Mouse (Mus musculus) gonadal fat pad, adult 2 months (tissue): ENCODE results near the gene Amn. TPM values are rescaled to one million over a fixed set of nuclear protein-coding genes. Genes with fewer than 3 reads are reported as not detected.

Experiments
- DNase-seq: peaks from one replicate; pipeline ENCODE4 v3.0.0-alpha.2; 2012; ENCODE audit warnings: low read depth
- polyA plus RNA-seq: library from polyadenylated mRNA; depleted of rRNA; stranded (reverse); fragments of >200 nt; gene quantifications from 2 replicates; pipeline ENCODE4 v1.2.3, GENCODE M21; 2012

Amn gene
- polyA plus RNA-seq, 1 experiment, result 0.38 TPM

DNA sequence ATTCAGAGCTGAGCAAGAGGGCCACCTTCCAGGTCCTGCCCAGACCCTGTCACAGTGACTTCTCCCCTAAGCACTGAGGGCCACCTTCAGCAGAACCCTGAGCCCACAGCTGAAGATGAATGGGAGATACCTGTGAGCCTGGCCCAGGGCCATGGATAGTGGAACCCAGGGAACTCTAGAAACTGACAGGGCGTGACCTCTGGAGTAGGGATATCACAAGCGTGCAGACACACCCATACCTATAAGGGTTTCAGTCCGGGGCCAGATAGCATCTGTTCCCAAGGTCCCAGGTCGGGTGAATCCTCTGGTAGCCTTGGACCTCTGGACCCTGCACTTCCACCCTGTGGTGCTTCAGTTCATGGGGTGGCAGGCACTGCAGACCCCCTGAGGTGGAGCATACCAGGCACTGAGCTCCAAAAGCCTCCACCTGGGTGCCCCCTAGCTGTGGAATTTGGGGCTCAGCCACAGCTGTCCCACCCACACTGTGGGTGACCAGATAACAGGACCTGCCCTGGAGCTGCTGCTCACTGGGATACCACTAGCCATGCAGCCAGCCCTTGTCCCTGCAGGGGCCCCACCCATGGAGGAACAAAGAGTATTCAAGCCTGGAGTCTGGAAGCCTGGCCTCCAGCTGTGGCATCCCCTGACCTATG is 3.1 kb upstream of the Amn start:
- DNase-seq, result no peak

DNA sequence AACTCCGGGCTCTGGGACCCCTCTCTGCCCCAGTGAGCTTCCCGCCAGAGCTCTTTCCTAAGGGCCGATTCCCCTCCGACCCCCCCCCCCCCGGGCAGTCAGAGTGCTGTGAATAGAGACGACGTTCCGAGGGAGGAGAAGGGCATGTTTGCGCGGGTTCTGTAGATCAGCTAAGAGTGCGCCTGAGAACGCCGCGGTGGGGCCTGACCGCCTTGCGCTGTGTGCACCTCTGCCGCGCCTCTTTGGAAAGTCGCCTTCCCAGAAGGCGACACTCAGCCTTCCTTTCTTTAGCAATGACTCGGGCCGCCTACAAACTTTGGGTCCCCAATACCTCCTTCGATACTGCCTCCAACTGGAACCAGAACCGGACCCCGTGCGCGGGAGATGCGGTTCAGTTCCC is 511 bp downstream of the Amn start:
- DNase-seq, result no peak

DNA sequence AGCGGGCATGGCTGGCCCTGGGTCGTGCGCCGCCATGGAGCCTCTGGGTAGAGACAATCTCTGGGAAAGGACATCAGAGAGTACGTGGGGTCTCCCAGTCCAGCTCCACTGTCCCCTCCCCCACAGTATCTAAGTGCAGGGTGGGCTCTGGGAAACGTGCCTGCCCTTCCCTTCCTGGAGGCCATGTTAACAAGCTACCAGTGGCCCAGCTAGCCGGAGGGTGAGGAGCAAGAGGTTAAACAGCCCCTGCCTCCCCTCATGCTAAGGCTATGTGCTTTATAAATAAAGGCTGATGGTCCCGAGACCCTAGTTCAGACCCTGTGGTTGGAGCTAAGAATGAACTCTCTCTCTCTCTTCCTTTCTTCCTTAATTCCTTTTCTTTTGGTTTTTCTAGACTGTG is 1.1 kb downstream of the Amn start:
- no peak for DNase-seq

DNA sequence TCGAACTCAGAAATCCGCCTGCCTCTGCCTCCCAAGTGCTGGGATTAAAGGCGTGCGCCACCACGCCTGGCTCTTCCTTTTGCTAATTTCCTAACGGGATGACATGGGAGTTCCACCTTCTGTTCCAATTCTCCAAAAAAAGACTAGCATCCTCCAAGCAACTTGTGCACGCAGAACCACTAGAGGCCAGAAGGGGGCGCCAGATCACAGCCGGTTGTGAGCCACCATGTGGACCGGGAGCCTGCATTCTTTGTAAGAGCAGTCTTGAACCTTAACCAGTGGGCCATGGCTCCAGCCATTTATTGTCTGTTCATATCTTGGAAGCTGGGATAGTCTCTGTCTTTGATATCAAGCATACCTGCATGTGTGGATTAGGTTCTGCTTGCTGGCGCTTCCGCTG is 1.5 kb downstream of the Amn start:
- DNase-seq, result no peak

DNA sequence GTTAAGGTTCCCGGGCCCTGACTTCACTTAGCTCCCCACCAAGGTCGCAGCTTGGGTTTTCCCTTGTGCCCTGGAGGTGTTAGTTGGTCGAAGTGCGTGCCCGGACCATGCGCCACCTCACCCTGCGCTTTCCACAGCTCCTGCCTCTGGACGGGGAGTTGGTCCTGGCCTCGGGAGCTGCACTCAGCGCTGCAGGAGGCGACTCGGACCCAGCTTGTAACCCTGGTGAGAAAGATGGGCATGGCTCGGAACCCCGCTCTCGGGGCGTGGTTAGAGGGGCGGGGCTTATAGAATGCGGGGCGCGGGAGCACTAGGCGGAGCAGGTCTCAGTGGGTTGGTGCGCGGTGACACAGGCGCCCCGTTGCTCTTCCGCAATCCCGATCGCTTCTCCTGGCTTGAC is 3.1 kb downstream of the Amn start:
- DNase-seq, result no peak

DNA sequence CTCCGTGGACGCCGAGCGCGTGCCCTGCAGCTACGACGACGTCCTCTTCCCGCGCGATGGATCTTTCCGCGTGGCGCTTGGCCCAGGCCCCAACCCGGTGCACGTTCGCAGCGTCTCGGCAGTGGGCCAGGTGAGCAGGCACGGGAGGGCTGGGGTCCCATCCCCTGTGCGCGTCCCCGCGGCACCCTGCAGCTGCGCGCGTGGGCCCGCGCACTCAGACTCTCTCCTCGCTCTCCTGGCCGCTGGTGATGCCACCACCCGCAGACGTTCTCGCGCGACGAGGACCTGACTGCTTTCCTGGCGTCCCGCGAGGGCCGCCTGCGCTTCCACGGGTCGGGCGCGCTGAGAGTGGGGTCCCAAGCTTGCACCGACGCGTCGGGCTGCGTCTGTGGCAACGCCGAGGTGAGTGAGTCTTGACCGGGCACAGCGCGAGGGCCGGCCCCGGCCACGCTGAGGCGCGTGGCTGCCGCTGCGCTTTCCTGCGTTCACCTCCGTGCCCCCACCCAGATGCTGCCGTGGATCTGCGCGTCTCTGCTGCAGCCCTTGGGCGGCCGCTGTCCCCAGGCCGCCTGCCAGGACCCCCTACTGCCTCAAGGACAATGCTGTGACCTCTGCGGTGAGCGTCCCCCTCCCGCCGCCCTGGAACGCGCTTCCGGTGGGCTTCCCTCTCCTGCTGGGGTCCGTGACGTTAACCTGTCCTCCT is 3.7 kb downstream of the Amn start:
- DNase-seq, result no peak

DNA sequence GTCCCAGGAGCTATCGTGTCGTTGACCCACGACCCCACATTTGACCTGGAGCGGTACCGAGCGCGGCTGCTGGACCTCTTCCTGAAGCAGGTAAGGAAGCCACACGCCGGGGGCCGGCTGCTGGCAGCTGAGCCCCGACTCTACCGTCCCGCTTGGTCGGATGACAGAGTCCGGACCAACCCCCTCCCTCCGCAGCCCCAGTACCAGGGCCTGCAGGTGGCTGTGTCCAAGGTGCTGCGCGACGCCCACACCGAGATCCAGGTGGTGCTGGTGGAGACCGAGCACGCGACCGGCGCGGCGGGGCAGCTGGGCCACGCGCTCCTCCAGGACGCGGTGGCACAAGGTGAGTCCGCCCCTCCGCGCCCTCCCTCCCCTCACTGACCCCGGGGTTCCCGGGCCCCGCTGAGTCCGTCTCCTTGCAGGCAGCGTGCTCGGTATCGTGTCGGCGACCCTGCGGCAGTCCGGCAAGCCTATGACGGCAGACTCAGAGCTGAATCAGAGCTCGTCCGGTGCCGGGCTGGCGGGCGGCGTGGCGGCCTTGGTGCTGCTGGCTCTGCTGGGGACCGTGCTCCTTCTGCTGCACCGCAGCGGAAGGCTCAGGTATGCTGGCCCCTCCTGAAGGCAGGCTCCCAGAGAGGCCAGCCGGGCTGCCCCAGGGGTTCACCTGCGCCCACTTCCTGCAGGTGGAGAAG is 4.4 kb downstream of the Amn start:
- DNase-seq, result no peak

DNA sequence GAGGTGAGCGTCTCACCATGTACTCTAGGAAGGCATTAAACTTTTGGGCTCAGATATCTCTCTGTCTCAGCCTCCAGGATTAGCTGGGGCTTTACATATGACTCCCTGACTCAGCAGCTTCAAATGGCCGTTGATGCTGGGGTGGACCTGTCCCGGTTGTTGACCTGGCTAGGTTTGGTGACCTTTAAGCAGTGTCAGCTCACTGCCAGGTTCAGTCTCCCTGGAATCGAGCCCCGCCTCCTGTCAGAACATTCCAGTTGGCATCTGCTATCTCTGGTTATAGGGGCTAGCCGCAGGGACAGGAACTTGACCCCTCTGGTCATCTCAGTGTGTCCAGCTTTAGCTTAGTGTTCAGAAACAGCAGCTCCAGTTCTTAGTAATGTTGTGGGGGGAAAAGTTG is 5.5 kb downstream of the Amn start:
- DNase-seq, result no peak

DNA sequence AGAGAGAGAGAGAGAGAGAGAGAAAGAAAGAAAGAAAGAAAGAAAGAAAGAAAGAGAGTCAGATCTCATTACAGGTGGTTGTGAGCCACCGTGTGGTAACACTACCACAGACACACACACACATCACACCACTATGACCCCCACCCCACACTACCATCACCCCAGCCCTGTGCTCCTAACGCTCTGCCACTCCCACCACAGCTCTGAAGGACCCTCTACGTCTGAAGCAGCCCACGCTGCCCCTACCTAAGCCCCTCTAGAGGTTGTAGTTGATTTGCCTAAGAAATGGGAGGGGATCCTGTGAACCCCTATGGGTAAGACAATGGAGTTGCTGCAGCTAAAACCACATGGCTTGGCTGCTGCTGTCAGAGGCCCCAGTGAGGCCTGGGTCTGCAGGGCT is 12.7 kb downstream of the Amn start:
- DNase-seq, result no peak

DNA sequence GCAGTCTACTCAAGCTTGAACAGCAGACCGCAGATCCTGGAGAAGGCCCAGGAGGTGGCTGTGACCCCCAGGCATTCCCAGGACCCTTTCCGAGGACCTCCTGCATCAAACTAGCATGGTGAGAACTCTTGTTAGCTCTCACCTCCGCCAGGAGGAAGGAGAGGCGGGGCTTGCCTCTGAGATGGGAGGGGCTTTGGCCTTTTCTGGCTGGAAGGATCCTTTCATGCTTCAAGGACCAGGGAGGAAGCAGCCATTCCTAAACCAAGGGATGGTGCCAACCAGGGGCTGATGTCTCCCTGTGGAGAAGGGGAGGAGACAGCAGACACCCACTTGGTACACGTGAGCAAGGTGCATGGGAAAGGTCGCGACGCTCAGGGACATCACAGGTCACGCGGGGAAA is 13.6 kb downstream of the Amn start:
- DNase-seq, result no peak

DNA sequence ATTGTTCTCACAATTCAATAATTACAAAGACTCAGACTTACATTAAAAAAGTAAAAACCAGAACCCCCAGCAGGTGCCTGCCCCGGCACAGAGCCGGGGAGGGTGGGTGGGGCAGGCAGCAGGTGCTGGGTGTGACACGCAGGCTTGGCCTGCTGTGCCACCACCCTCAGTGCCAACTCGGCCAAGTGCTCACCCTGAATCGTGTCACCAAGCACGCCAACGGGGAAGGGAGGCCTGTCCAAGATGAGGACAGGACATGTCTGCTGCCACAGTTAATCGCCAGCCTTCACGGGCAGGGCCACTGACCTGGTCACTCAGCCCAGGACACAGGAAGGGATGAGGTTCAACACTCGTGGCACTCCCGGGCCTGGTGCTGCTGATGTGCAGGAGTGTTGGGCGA is 22.1 kb downstream of the Amn start:
- no peak for DNase-seq

DNA sequence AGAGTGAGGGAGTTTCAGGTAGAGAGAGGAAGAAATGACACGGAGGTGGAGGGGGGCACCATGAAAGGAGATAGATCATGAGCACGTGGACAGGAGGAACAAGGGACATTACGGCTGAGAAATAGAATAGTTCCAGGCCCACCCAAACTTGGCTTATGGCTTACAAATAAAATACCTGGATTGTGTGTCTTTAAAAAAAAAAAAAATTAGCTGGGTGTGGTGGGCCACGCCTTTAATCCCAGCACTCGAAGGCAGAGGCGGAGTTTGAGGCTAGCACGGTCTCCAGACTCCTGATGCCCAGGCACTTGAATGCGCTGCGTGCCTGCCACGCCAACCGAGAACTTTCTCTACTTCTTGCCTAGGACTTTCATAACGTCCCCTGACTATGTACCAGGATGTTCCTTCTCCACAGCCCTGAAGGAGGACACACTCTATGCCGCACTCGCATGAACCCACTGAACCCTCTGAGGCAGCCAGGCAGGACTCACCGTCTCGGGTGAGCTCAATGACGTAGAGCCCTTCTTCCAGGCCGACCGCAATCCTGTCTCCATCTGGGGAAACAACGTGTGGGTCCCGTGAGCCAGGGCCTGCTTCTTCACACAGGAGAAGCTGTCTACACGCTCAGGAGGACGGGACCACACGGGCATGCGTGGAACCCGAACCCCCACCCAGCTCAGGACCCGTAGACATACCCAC is 30.6 kb downstream of the Amn start:
- DNase-seq, result no peak

DNA sequence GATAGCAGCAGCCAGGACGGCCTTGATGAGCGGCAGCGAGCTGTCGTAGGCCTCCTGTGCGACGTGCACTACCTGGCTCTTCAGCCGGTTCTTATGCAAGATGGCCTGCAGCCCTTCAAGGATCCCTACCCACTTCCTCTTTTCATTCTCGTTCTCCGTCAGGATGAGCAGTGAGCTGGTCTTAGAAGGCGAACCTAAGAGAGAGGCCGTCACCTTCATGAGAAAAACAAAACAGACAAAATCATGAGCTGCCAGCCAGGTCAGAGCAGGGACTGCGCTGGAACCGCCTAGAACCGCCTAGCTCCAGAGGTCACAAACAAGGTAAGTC is 31.1 kb downstream of the Amn start:
- DNase-seq, result no peak

DNA sequence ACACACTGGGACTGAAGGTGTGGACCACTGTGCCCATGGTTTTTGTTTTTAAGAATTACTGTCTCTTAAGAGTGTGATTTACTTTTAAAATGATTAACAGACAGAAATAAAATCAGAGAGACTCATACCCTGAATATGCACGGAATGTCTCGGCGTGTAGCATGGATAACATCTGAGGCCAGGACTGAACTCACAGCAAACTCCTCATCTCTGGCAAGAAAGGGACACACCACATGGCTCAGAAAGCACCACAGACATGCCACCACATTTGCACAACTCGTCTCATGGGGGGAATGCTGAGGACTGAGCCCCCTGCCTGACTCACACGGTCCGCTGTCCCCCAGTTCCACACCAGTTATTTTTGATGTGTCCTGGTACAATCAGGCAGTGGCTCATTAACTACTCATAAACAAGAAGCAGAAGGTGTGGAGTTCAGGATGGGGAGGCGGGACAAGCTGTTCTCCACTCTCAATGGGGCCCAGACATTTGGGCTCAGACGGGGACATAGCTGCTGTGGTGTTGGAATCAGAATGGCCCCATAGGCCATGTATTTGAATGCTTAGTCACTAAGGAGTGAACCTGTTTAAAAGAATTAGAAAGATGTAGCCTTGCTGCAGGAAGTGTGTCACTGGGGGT is 32.9 kb downstream of the Amn start:
- DNase-seq, result no peak

DNA sequence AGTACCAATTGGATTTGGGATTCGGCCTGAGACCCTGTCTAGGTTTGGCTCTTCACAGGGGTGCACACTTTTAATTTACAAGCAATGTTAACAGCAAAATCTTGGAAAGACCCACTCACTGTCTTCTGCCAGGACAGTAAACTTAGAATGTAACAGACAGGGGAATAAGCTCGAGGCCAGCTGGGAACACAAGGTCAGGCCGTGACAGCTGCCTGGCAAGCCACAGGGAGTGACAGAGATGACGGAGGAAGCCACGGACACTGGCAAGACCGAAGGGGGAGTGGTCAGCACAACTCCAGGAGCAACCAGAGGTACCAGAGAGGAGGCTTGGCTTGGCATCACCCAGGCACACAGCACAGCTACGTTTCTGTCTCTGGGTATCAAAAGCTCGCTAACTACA is 35.9 kb downstream of the Amn start:
- no peak for DNase-seq

DNA sequence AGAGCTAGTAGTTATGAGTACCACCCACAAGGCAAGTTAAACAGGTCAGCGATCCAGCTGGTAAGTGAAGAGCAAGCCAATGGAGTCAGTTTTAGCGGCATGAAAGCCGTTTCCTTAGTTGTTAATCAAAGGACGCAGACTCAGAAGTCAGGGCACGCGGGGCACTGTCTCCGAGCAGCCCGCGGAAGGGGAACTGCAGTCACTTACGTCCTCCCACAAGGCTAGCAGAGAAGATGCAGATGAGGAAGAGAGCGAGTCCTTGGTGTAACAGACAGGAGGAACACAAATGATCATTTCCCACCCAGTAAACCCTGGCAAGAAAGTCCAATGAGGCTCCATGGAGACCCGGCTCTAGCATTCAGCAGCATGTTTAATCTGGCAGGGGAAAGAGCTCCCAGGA is 38.4 kb downstream of the Amn start:
- no peak for DNase-seq

DNA sequence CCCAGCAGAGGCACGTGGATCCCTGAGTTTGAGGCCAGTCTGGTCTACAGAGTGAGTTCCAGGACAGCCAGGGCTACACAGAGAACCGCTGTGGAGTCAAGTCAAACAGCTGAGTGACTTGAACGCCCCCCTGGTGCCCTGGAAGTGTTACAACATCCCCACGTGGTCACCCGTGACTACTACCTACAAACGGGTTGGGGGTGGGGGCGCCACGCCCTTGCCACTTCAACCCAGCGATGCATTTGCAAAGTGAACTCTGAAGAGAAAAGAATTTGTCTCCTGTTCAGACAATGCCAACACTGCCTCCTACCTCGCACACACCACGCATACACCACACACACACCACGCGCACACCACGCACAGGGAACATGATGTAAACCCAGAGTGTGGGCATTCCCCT is 39.0 kb downstream of the Amn start:
- DNase-seq, result no peak

DNA sequence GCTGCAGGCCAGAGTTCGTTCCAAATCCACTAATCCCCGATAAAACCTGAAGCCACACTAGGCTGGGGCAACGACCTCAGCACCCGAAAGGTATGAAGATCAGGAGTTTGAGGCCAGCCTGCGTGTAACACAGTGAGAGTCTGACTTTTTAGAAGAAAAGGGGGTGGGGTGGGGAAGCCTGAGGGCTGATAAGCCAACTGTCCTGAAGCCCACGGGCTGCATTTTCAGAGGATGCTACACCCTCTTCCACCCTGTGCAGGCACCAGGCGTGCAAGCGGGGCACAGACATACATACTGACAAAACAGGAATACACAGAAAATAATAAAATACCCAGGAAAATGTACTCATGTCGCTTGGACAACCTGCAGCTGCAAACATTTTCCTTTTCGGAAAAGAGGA is 40.9 kb downstream of the Amn start:
- DNase-seq, result no peak

DNA sequence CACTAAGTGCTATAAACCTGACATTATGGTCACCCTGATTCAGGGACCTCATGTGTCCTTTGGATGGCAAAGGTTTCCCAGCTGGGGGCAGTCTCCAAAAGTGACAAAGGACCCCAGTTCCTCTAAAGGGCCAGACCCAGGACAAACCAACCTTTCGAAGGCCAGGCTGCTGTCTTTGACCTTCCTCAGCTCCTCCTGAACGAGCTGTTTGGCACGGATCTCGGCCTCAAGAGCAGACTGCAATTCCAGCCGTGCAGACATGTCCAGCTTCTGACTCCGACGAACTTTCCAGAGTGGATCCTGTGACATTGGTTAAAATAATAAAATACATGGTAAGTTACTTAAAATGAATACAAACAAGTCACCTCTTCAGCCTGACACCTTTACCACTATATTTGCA is 43.4 kb downstream of the Amn start:
- DNase-seq, result no peak

DNA sequence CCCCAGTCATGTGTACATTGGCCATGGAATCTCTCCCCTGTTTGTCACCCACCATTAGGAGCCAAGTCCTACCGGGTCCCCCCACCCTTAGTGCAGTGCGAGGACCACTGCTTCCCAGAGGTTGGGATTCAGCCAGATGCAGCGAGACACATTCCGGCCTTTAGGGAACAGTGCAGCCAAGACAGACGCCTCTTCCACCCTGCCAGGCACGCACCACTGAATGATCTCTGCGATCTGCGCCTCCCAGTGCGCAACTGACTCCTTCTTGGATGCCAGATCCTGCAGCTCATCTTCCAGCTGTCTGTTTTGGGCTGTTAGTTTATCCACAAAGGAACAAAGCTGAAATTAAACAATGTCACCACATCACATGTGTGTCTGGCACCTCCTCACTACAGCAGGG is 46.8 kb downstream of the Amn start:
- DNase-seq, result no peak

DNA sequence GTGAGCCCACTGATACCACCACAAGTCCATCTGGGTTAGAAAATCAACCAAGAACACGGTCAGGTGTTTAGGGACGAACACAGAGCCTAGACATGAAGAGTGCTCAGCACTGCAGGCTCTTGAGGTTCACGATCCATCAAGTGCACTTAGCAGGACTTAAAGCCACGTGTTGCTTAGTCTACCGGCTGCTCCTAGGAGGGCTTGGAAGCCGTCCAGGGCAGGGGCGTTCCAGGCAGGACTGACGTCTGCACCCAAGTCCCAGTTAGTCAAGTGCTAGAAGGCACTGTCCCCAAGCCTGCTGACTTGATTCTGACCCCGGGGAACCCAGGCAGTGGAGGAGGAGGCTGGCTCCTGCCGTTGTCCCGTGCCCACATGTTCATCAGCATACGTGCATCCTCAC is 49.7 kb downstream of the Amn start:
- no peak for DNase-seq

DNA sequence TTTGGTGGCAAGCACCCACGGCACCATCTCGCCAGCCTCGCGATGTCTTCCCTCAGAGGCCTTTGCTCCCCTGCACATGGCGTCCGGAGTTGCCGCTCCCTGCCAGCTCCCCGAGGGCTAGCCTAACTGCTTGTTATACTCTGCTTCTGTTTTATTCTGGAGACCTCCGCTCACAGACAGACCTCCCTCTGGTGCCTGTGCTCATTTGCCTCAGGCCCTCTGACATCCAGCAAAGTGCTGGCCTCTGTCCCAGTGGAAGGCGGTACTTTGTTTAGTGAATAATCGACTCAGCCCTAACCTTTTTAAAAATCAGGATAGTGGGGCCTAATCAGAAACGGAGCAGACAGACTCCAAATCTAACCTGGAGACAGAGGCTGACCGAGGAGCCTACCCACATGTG is 50.9 kb downstream of the Amn start:
- no peak for DNase-seq

DNA sequence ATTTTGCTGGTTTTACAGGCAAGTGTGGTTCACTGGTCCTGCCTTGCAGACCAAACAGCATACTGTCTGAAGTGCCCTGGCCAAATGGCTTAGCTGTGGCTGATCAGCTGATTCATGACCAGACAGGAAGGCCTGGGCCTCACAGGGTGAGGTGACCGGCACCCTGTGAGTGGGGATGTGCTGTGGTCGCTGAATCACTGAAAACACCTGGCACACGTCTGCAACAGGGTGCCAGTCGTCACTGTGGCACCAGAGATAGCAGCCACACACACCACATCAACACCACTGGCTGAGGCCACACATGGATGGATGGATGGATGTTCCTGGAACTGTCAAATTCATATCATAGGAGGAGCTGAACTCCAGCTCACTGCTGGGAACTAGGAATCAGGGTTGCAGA is 52.5 kb downstream of the Amn start:
- no peak for DNase-seq
